Mouse (Mus musculus) intestine, embryonic 16.5 days (tissue): ENCODE measurements at regions not wholly inside any gene's neighbourhood (a gene's known extent, or its start where the extent isn't known, plus 50 kb on each side); places are given as distances from the start of the nearest gene placed in this dataset.

Experiments
- ATAC-seq: fragments of 200-750 bp; cut with Nextera tagmentation; 2 replicates; pipeline ENCODE4 v1.8.0; 2017; ENCODE audit warnings: moderate TSS enrichment, moderate library complexity
- H3K27ac ChIP-seq: fragments of 300-500 bp; sonication (generic); 2 replicates; pipeline ENCODE4 v1.5.1; 2014; ENCODE audit warnings: mild to moderate bottlenecking, low read length
- H3K27me3 ChIP-seq: fragments of 300-500 bp; sonication (generic); replicated peaks from 2 replicates; pipeline ENCODE4 v1.6.1; 2014; ENCODE audit warnings: low read length, control low read depth, mixed read lengths; ENCODE audit not compliant: control insufficient read depth, insufficient read depth
- H3K36me3 ChIP-seq: fragments of 300-500 bp; sonication (generic); 2 replicates; pipeline ENCODE4 v1.6.1; 2014; ENCODE audit warnings: low read length, control low read depth; ENCODE audit not compliant: control insufficient read depth, insufficient read depth
- H3K4me1 ChIP-seq: fragments of 300-500 bp; sonication (generic); 2 replicates; pipeline ENCODE4 v1.6.1; 2014; ENCODE audit warnings: low read length, control low read depth, mixed read lengths; ENCODE audit not compliant: control insufficient read depth, insufficient read depth
- H3K4me2 ChIP-seq: fragments of 300-500 bp; sonication (generic); 2 replicates; pipeline ENCODE4 v1.6.1; 2014; ENCODE audit warnings: low read depth, low read length, control low read depth
- H3K4me3 ChIP-seq: fragments of 300-500 bp; sonication (generic); 2 replicates; pipeline ENCODE4 v1.5.1; 2014; ENCODE audit warnings: mild to moderate bottlenecking, low read length
- H3K9ac ChIP-seq: fragments of 300-500 bp; sonication (generic); 2 replicates; pipeline ENCODE4 v1.6.1; 2014; ENCODE audit warnings: low read depth, low read length
- H3K9me3 ChIP-seq: fragments of 300-500 bp; sonication (generic); 2 replicates; pipeline ENCODE4 v1.6.1; 2016; ENCODE audit warnings: low read length, control low read depth; ENCODE audit not compliant: control insufficient read depth
- WGBS: fragments of 180-500 bp; shearing (Covaris S2); extraction: QIAGEN DNeasy Blood & Tissue Kit; methylation state at CpG from one replicate; pipeline ENCODE4 v1.1.7; 2014; 5-methylcytosine and 5-hydroxymethylcytosine counted together

- 0 out of 2 replicates have a peak, but pooled peaks cover 2% of the 10 kb centered on the region for H3K4me1 ChIP-seq
- no peak overlapping the region for H3K4me3 ChIP-seq
- H3K27me3 ChIP-seq, result no peaks in the 10 kb centered on the region
- H3K9ac ChIP-seq, result no peak overlapping the region
- WGBS, result 65% methylated on average over 11 of the region's 11 CpGs
- no peak overlapping the region for H3K4me2 ChIP-seq
- no peak overlapping the region for H3K27ac ChIP-seq
- ATAC-seq, result no peak
- H3K36me3 ChIP-seq, result no peaks in the 10 kb centered on the region
- H3K9me3 ChIP-seq, result no peaks in the 10 kb centered on the region
These were observed 96.2 kb downstream of the Ets2 start for GRCm38 (mm10) chr16:95798099-95798498.

- H3K36me3 ChIP-seq, result no peaks in the 10 kb centered on the region
These were observed 95.3 kb downstream of the Ets2 start for GRCm38 (mm10) chr16:95797141-95797540.

GRCm38 (mm10) chr16:95794876-95795275, 93.0 kb downstream of the Ets2 start:
- H3K4me2 ChIP-seq, result no peak overlapping the region
- H3K4me3 ChIP-seq, result no peak overlapping the region
- ATAC-seq, result no peak
- no peaks in the 10 kb centered on the region for H3K9me3 ChIP-seq
- 0 out of 2 replicates have a peak, but pooled peaks cover 2% of the 10 kb centered on the region for H3K4me1 ChIP-seq
- 67% methylated on average over 8 of the region's 8 CpGs for WGBS
- no peak overlapping the region for H3K27ac ChIP-seq
- no peaks in the 10 kb centered on the region for H3K36me3 ChIP-seq
- no peak overlapping the region for H3K9ac ChIP-seq
- no peaks in the 10 kb centered on the region for H3K27me3 ChIP-seq

More at GRCm38 (mm10) chr16:95797141-95797540, 95.3 kb downstream of the Ets2 start:
- Histone ChIP-seq H3K4me3 (no peak overlapping the region), H3K27me3 (no peaks in the 10 kb centered on the region), H3K4me2 (no peak overlapping the region), H3K27ac (no peak overlapping the region), H3K9ac (no peak overlapping the region), H3K4me1 (0 out of 2 replicates have a peak, but pooled peaks cover 2% of the 10 kb centered on the region), H3K9me3 (no peaks in the 10 kb centered on the region)
- 79% methylated on average over 2 of the region's 2 CpGs for WGBS
- ATAC-seq, result no peak

GRCm38 (mm10) chr16:95794281-95794727, 92.4 kb downstream of the Ets2 start:
- no peak for ATAC-seq
- Histone ChIP-seq H3K9me3 (no peaks in the 10 kb centered on the region), H3K4me2 (no peak overlapping the region), H3K4me3 (no peak overlapping the region), H3K27me3 (no peaks in the 10 kb centered on the region), H3K9ac (no peak overlapping the region), H3K27ac (no peak overlapping the region), H3K36me3 (no peaks in the 10 kb centered on the region), H3K4me1 (0 out of 2 replicates have a peak, but pooled peaks cover 2% of the 10 kb centered on the region)
- WGBS, result 36% methylated on average over 10 of the region's 10 CpGs

GRCm38 (mm10) chr16:95790691-95791090, 88.8 kb downstream of the Ets2 start:
- ATAC-seq, result no peak
- no peaks in the 10 kb centered on the region for H3K4me1 ChIP-seq
- no peak overlapping the region for H3K4me2 ChIP-seq
- no peaks in the 10 kb centered on the region for H3K27me3 ChIP-seq
- H3K27ac ChIP-seq, result no peak overlapping the region
- WGBS, result 75% methylated on average over 4 of the region's 4 CpGs
- H3K9me3 ChIP-seq, result no peaks in the 10 kb centered on the region
- no peak overlapping the region for H3K4me3 ChIP-seq
- no peaks in the 10 kb centered on the region for H3K36me3 ChIP-seq
- no peak overlapping the region for H3K9ac ChIP-seq

DNA sequence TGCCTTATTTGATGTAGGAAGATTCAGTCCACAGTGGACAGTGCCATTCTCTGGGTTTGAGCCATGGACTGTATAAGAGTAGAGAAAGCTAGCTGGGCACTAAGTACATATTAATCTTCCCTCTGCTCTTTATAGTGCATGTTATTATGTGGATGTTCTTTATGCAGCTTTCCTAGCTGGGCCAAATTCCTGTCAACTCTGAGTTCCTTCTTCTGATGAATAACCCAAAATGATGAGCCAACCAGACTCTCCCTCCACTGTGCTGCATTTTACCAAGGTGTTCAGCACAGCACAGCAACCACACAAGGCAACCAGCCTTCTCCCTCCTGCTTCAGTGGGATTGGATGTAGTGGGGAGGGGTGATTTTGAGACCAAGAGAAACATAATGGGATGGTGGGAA, 87.7 kb downstream of the Ets2 start:
- H3K9ac ChIP-seq, result no peak overlapping the region
- H3K9me3 ChIP-seq, result no peaks in the 10 kb centered on the region
- ATAC-seq, result peak; percentile 31; the same call in 1 of the 2 replicates
- no peak overlapping the region for H3K4me3 ChIP-seq
- no peak overlapping the region for H3K27ac ChIP-seq
- no peaks in the 10 kb centered on the region for H3K27me3 ChIP-seq
- H3K4me1 ChIP-seq, result no peaks in the 10 kb centered on the region
- H3K4me2 ChIP-seq, result no peak overlapping the region
- H3K36me3 ChIP-seq, result no peaks in the 10 kb centered on the region

DNA sequence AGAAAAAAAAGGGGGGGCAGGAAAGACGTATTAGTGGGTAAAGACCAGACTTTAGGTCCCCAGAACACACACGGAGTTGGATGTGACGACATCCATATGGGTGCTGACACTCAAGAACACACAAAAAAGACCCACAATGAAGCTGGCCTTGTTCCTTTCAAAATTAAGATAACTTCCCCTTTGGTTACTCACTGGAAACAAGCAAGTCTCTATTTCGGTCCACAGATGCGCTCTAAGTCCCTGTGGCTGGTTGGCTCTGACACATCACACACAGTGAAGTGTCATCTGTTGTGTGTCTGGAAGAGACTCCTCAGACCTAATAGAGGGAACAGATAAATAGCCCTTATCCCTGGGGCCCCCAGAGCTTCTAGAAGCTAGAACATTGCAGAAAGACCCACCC, 79.8 kb downstream of the Ets2 start:
- WGBS, result 67% methylated on average over 5 of the region's 5 CpGs

DNA sequence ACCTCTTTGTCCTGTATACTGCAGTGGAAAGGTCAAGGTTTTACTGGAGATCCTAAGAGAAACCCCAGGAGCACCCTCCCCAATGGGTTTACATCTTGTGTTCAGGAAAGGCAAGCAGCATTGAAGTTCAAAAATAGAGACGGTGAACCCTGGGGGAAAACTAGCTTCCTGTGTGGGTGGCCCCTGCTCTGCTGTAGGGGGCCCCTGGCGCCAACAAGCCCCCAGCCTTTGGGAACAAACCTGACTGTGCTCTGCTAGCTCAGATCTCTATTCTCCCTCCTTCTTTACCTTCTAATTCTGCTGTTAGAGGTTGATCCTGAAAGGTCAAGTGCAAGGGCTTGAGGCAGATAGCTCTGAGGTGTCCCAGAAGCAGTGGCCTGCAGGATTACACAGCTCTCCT, 78.6 kb downstream of the Ets2 start:
- Histone ChIP-seq H3K27ac (no peak overlapping the region), H3K4me2 (no peak overlapping the region), H3K36me3 (no peaks in the 10 kb centered on the region), H3K9me3 (no peaks in the 10 kb centered on the region), H3K27me3 (no peaks in the 10 kb centered on the region), H3K9ac (no peak overlapping the region), H3K4me3 (no peak overlapping the region), H3K4me1 (0 out of 2 replicates have a peak, but pooled peaks cover 6% of the 10 kb centered on the region)
- no peak for ATAC-seq
- WGBS, result 78% methylated on average over 2 of the region's 2 CpGs

More for the DNA sequence above, 79.8 kb downstream of the Ets2 start:
- no peak overlapping the region for H3K27ac ChIP-seq
- no peak overlapping the region for H3K4me2 ChIP-seq
- H3K9me3 ChIP-seq, result no peaks in the 10 kb centered on the region
- H3K36me3 ChIP-seq, result no peaks in the 10 kb centered on the region
- no peak for ATAC-seq
- H3K4me1 ChIP-seq, result 0 out of 2 replicates have a peak, but pooled peaks cover 6% of the 10 kb centered on the region
- no peaks in the 10 kb centered on the region for H3K27me3 ChIP-seq
- H3K4me3 ChIP-seq, result no peak overlapping the region
- H3K9ac ChIP-seq, result no peak overlapping the region

DNA sequence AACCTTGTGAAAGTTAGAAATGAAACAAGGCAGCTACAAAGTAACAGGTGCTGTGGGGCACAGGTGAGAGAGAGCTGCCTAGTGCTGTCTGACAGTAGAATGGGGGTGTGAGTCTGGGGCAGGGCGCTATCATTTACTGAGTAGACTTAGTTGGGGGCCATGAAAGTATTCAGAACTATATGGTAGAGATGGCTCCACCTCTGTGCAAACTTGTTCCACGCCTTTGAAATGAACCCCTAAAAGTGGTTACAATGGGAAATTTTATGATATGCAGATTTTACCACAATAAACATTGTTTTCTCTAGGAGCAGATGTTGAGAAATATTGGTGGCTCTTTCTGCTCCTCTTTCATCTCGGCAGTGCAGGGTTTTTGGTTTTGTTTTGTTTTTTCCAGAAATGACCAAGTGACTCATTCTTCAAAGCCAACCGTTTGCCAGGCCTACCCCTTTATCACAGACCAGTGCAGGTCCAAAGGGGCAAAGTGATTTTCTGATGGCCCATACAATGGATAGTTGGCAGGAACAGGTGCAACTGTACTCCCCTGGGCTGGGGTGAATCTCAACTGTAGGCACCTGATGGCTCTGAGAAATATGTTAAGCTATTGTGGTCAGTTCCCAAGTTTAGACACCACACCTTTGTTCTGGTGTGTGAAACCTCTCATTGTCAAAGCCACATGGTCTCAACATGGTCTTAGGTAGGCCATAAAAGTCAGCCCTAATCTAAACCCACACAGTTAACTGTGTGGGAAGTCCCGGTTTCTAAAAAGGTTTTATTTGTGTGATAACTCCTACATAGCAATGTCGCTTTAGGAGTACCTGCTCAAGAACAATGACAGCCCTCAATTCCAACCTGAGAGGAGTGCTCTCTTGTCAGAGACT, 77.2 kb downstream of the Ets2 start:
- Histone ChIP-seq H3K4me3 (no peak overlapping the region), H3K9ac (no peak overlapping the region), H3K27me3 (no peaks in the 10 kb centered on the region), H3K4me1 (0 out of 2 replicates have a peak, but pooled peaks cover 6% of the 10 kb centered on the region), H3K27ac (no peak overlapping the region), H3K9me3 (no peaks in the 10 kb centered on the region), H3K4me2 (no peak overlapping the region), H3K36me3 (no peaks in the 10 kb centered on the region)
- ATAC-seq, result peak; percentile 42
- 71% methylated on average over 6 of the region's 6 CpGs for WGBS
